Mouse (Mus musculus) cortical plate, adult 2 months (tissue): ENCODE measurements at regions not wholly inside any gene's neighbourhood (a gene's known extent, or its start where the extent isn't known, plus 50 kb on each side); places are given as distances from the start of the nearest gene placed in this dataset.

Source experiments
- H3K27ac ChIP-seq: fragments of 200-500 bp; 2 replicates; pipeline ENCODE4 v1.5.1; 2012; ENCODE audit warnings: low read length, control low read depth, inconsistent platforms; ENCODE audit not compliant: insufficient read depth
- H3K4me1 ChIP-seq: fragments of 200-500 bp; 2 replicates; pipeline ENCODE4 v1.6.1; 2011; ENCODE audit warnings: low read length; ENCODE audit not compliant: control insufficient read depth, insufficient read depth
- H3K4me3 ChIP-seq: fragments of 200-500 bp; 2 replicates; pipeline ENCODE4 v1.5.1; 2011; ENCODE audit warnings: mild to moderate bottlenecking, low read length, control low read depth; ENCODE audit not compliant: insufficient read depth
- CTCF ChIP-seq: fragments of 200-500 bp; IDR thresholded peaks from 2 replicates; pipeline ENCODE4 v1.5.1; 2011; ENCODE audit warnings: mild to moderate bottlenecking, control low read depth, low read length; ENCODE audit not compliant: insufficient read depth; ENCODE audit errors: extremely low read depth
- POLR2A ChIP-seq: fragments of 200-500 bp; IDR thresholded peaks from 2 replicates; pipeline ENCODE4 v1.6.1; 2011; ENCODE audit warnings: mild to moderate bottlenecking, low read length, control low read depth; ENCODE audit not compliant: insufficient read depth; ENCODE audit errors: extremely low read depth

GRCm38 (mm10) chr3:52647161-52647692 is 369.8 kb downstream of the Cog6 start:
- H3K27ac ChIP-seq: no peak overlapping the region
- no peaks in the 10 kb centered on the region for H3K4me1 ChIP-seq
- TF ChIP-seq CTCF (no peak), POLR2A (no peak)
- H3K4me3 ChIP-seq: no peak overlapping the region

- Histone ChIP-seq H3K27ac (no peak overlapping the region), H3K4me1 (0 out of 2 replicates have a peak, but pooled peaks cover 1% of the 10 kb centered on the region), H3K4me3 (no peak overlapping the region)
- TF ChIP-seq POLR2A: no peak
- no peak for TF ChIP-seq CTCF
These were observed 371.9 kb downstream of the Cog6 start for GRCm38 (mm10) chr3:52645156-52645555.

- H3K4me1 ChIP-seq: 0 out of 2 replicates have a peak, but pooled peaks cover 1% of the 10 kb centered on the region
- H3K4me3 ChIP-seq: no peak overlapping the region
- H3K27ac ChIP-seq: peak overlapping the region; percentile 64
- TF ChIP-seq CTCF: no peak
- TF ChIP-seq POLR2A: no peak
These were observed 372.6 kb downstream of the Cog6 start for GRCm38 (mm10) chr3:52644178-52645128.

GRCm38 (mm10) chr3:52643796-52644177 is 373.2 kb downstream of the Cog6 start:
- no peak for TF ChIP-seq CTCF
- TF ChIP-seq POLR2A: no peak
- H3K4me3 ChIP-seq: no peak overlapping the region
- 0 out of 2 replicates have a peak, but pooled peaks cover 1% of the 10 kb centered on the region for H3K4me1 ChIP-seq
- peak overlapping the region; percentile 64 for H3K27ac ChIP-seq

- TF ChIP-seq POLR2A: no peak
- TF ChIP-seq CTCF: no peak
- Histone ChIP-seq H3K4me1 (0 out of 2 replicates have a peak, but pooled peaks cover 1% of the 10 kb centered on the region), H3K4me3 (no peak overlapping the region), H3K27ac (peak overlapping the region; percentile 64)
These were observed 373.9 kb downstream of the Cog6 start for GRCm38 (mm10) chr3:52643100-52643551.

- Histone ChIP-seq H3K4me3 (no peak overlapping the region), H3K4me1 (0 out of 2 replicates have a peak, but pooled peaks cover 1% of the 10 kb centered on the region), H3K27ac (peak overlapping the region; percentile 91)
- no peak for TF ChIP-seq POLR2A
- TF ChIP-seq CTCF: no peak
These were observed 373.4 kb downstream of the Foxo1 start for GRCm38 (mm10) chr3:52641226-52642181.

GRCm38 (mm10) chr3:52640250-52641147 is 372.4 kb downstream of the Foxo1 start:
- 0 out of 2 replicates have a peak, but pooled peaks cover 1% of the 10 kb centered on the region for H3K4me1 ChIP-seq
- H3K27ac ChIP-seq: peak overlapping the region; percentile 74
- no peak for TF ChIP-seq POLR2A
- no peak for TF ChIP-seq CTCF
- no peak overlapping the region for H3K4me3 ChIP-seq

- Histone ChIP-seq H3K27ac (no peak overlapping the region), H3K4me1 (0 out of 2 replicates have a peak, but pooled peaks cover 1% of the 10 kb centered on the region), H3K4me3 (no peak overlapping the region)
- TF ChIP-seq POLR2A (no peak), CTCF (no peak)
These were observed 370.7 kb downstream of the Foxo1 start for GRCm38 (mm10) chr3:52638816-52639215.

- H3K4me1 ChIP-seq: no peaks in the 10 kb centered on the region
- H3K4me3 ChIP-seq: no peak overlapping the region
- H3K27ac ChIP-seq: no peak overlapping the region
- TF ChIP-seq POLR2A (no peak), CTCF (no peak)
These were observed 366.2 kb downstream of the Foxo1 start for GRCm38 (mm10) chr3:52634353-52634752.
